Mouse (Mus musculus) cerebellum, adult 11-12 months (tissue): ENCODE data around the gene Tmem126a.

Experiments used
- DNase-seq: peaks from one replicate; pipeline ENCODE4 v3.0.0; 2022

Gene Tmem126a

GRCm38 (mm10) chr7:90456845-90457468 lies at the start of gene Tmem126a:
Tmem126a (minus strand) TSS chr7:90457229.
- peak; percentile 86 for DNase-seq

DNA sequence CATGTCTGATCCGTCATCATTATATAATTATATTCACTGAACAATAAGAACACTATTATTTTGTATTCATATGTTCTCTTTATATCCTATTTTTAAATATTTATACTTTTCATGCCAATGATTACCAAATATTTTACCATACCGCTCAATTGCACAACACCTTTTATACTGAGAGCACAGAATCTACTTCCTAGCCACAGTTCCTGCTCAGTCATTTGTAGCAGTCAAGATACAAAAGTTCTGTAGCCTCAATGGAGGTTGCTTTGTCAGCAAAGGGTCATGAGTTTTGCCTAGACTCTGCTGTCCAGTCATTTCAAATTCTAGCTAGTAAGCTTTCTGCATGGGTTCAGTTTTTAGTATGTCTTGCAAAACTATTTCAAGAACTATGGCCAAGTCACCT lies 25.6 kb upstream of the Tmem126a start:
- DNase-seq = no peak

DNA sequence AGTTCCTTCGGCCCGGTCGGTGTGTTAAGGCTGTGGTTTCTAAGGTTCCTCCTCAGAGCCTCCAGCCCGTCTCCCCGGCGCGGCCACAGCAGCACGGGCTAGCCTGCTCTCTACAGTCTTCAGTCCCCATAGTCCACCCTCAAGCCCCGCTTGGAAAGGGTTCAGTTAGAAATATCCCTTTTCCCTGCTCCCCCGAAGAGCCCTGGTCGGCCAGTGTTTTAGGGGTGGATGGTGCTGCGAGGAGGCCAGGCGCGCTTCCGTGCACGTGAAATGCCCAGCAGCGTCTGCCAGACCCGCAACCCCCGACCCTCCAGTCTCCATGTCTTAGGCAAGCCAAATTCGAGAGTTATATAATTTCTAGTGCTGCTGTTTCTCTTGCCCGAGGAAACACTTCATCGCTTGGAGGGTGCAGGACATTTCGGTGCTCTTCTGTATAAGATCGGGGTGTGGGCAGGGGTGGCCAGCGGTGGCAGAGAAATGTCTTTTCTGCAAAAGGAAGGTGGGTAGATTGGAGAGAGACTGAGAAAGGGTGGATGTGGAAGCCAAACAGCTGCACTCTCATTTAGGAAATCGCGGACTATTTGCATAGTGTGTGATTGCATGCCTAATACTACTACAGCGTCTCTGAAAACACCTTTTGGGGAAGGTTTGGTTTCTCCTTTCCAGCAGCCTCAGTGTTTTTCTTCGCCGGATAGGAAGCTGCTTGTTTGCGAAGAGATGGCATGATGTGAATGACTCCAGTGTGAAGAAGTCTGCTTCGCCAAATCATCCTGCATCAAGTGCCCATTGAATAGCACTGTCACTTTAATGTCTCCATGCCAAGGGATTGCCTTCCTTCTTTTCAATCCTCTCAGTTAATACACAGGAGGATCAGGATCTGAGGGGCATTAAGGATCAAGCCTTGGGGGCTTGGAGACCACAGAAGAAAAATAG lies 19.6 kb upstream of the Tmem126a start, which contains the start of gene Dlg2:
TSS of gene Dlg2 (plus strand) at position 360 of the 933 bp plus-strand sequence.
- no peak for DNase-seq

GRCm38 (mm10) chr7:90475793-90476312 lies 18.8 kb upstream of the Tmem126a start, which contains the start of gene Tmem126b:
Tmem126b (minus strand) TSS chr7:90476001.
- DNase-seq = peak; percentile 100

DNA sequence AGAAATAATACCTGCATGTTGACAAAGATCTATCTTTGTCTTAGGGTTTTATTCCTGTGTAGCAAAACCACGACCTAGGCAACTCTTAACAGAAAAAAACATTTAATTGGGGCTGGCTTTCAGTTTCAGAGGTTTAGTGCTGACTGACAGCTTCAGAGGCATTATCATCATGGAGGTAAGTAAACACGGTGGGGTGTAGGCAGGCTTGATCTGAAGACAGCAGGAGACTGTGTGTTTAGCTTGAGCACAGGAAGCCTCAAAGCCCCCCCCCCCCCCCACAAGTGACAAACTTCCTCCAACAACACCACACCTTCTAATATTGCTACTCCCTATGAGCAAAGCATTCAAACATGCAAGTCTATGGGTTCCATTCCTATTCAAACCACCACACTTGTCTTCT lies 16.5 kb upstream of the Tmem126a start:
- DNase-seq = no peak

DNA sequence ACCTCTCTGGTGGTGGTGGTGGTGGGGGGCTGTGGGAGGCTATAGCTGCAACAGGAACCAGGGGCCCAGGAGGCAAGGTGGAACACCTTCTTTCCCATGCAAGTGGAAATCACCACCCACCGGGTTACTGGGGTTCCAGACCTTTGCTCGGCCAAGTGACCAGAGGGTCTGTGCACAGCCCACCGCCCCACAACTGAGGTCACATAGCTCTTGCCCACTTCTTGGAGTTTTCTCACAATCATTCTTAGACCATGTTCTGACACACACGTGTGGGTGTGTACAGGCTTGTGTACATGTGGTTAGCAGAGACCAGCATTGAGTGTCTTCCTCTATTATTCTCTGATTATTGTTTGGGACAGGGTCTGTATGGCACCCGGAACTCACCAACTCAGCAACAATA lies 4.4 kb upstream of the Tmem126a start:
- no peak for DNase-seq

GRCm38 (mm10) chr7:90460930-90461329 lies 3.9 kb upstream of the Tmem126a start:
- no peak for DNase-seq

DNA sequence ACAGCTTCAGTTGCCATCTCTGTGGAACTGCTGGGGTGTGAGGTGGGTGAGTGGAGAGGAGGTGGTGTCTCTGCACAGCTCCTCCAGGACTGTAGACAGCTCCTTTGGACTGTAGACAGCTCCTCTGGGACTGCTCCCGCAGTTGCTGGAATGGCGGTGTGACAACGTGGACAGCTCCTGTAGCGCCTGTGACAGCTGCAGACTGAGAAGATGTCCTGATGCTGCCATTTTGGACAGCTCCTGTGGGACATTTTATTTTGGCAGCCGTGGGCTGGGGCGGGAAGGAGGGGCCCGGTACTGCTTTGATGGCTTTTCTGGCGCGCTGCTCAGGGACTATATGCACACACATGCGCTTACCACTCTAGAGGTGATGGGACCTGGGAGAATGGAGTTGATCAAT lies 3.3 kb upstream of the Tmem126a start:
- no peak for DNase-seq

- no peak for DNase-seq
Measured at GRCm38 (mm10) chr7:90457517-90457916, 488 bp upstream of the Tmem126a start.

DNA sequence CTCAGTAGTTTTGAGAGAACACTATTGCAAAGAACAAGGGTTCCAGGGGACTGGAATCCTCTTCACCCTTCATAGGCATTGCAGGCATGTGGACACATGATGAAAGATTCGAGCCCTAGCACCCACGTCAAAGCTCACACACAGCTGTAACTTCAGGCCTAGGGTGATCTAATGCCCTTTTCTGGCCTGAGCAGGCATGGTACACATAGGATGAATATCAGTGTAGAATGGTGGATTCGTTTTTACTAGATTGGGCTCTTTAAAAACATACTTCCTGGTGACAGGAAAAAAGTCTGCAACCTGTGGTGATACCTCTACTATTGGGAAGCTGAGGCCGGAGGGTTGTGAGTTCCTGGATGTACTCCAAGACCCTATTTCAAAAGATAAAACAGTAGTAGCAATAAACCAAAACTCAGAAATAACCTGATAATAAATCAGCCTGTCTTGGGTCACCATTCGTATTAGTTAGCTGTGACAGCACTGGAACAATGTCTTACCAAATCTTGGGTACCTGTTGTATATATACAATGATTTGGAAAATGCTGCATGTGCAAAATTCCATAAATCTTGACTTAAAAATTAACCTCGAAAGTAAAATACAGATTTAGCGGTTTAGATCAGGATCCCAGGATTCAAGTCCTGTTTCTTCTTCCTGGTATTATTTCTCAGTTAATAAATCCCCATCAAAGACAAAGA lies 732 bp downstream of the Tmem126a start:
- no peak for DNase-seq

GRCm38 (mm10) chr7:90444206-90444605 lies 12.8 kb downstream of the Tmem126a start:
- no peak for DNase-seq

DNA sequence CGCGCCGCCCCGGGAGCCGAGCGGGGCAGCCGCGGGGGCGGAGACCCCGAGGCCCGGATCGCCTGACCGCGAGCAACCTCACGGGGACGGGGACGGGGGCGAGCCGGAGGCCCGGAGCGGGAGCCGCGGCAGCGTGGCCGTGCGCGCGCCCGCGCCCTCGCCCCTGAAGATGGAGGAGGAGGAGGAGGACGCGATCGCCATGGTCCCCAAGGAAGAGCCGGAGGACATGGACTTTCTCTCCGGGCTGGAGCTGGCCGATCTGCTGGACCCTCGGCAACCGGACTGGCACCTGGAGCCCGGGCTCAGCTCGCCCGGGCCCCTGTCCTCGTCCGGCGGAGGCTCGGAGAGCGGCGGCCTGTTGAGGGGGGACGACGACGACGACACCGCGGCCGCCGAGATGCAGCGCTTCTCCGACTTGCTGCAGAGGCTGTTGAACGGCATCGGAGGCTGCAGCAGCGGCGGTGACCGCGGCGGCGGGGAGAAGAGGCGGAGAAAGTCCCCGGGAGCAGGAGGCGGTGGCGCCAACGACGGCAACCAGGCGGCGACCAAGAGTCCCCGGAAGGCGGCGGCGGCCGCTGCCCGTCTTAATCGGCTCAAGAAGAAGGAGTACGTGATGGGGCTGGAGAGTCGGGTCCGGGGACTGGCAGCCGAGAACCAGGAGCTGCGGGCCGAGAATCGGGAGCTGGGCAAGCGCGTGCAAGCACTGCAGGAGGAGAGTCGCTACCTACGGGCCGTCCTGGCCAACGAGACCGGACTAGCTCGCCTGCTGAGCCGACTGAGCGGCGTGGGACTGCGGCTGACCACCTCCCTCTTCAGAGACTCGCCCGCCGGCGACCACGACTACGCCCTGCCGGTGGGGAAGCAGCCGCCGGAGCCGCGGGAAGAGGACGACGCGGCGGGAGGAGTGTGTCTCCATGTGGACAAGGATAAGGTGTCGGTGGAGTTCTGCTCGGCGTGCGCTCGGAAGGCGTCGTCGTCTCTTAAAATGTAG lies 13.6 kb downstream of the Tmem126a start:
- DNase-seq = peak; percentile 82

DNA sequence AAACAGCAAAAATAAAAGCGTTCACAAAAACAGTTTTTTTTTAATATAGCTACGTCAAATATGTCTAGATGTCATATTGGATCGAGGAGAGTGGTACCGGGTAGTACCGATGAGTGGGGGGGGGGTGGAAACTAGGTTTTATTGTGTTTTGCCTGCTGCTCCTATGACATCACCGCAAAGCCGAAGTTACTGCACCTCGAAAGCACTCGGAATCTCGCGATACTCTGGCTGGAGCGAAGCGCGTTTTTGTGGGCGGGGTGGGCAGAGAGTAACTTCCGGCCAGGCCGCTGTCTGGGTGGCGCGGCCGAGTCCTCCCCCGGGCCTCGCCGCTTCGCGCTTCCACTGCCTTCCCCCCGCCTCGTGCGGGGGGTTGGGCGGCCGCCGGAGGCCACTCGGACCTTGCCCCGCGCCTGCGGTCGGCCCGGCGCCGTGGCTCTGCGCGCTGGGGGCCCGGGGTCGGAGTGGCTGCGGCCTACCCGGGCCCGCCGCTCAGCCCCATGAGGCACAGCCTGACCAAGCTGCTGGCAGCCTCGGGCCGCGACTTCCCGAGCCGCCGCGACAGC lies 14.4 kb downstream of the Tmem126a start, which contains the start of gene Crebzf:
TSS of gene Crebzf (plus strand) at position 212 of the 563 bp plus-strand sequence.
- DNase-seq = peak; percentile 96

GRCm38 (mm10) chr7:90442070-90442469 lies 15.0 kb downstream of the Tmem126a start:
- no peak for DNase-seq

GRCm38 (mm10) chr7:90440044-90440443 lies 17.0 kb downstream of the Tmem126a start:
- no peak for DNase-seq

DNA sequence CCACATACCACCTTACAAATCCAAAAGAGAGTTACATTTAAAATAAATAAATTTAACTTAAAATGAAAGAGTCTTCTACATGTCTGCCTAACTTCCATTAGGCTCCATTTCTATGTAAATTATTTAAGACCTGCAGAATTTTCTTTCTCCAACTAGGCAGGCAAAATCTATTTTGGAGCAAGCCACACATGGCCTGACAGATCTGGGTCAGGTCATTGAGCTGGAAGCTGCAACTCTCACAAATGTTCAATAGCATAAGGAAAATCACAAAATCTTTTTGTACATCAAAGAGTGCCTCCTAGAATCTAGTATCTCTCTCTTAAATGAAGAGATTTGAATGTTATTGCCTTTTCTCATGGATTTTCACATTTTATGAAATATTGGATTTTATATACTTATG lies 24.8 kb downstream of the Tmem126a start:
- DNase-seq = no peak

DNA sequence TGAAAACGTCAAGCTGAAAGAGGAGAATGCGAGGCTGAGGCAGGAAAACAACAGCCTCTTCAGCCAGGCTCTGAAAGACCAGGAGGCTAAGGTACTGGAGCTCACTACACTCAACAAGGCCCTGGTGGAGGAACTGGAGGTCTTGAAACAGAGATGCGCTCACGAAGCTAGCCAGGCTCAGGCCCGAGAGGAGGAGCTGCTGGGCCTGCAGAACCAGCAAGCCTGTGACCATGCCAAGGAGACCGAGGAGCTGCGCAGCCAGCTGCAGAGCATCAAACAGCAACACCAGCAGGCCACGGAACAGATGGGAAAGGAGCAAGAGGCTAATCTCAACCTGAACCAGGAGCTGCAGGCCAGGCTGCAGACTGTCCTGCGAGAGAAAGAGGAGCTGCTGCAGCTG lies 30.0 kb downstream of the Tmem126a start:
- DNase-seq = peak; percentile 42

DNA sequence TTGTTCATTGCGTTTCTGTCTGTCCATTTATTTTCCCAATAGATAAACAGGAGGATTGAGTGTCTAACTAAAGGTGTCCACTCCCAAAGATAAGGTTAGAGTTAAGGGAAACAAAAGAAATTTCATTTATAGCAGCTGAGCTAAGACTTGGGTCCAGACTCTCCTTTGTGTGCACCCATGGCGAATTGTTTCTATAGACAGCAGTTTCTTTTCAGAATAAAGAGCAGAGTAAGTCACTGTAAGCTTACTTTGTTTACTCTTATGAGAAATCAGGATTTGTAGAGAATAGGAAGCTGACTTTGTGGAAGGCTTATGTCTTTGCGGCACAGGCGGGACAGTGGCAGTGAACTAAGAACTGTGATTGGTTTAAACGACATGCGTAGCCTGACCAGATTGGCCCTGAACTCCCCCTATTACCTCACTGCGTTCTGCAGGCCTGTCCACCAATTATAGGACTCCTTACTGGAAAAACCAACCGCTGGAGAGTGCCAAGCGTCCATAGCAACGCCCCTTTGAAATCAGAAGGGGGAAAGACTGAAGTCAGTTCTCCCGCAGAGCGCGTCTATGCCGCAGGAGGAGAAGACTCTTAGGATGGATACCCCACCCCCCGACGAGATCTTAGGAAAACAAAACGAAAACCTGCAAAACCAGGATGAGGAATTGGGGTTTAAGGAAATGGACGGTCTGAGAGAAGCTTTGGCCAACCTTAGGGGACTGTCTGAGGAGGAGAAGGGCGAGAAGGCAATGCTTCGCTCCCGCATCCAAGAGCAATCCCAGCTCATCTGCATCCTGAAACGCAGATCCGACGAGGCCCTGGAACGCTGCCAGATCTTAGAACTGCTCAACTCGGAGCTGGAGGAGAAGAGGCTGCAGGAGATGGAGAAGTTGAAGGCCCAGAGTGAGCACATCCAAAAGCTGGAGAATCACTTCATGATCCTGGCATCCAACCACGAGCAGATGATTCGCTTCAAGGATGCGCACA lies 30.7 kb downstream of the Tmem126a start, which contains the start of gene Ccdc89:
TSS of gene Ccdc89 (plus strand) at position 558 of the 982 bp plus-strand sequence.
- DNase-seq = peak; percentile 88

- DNase-seq = peak; percentile 29
Measured at GRCm38 (mm10) chr7:90409934-90410333, 47.1 kb downstream of the Tmem126a start.
